Mouse (Mus musculus) spleen, adult 2 months (tissue): ENCODE measurements around the gene Lypd6b. TPM values are rescaled to one million over a fixed set of nuclear protein-coding genes. Genes with fewer than 3 reads are reported as not detected.

Source experiments
- DNase-seq, 2 experiments: peaks; one replicate each; pipeline versions ENCODE4 v3.0.0 to v3.0.0-alpha.2; 2012 to 2021; ENCODE audit warnings: low spot score in 2 of 2, low read depth in 1 of 2
- H3K27ac ChIP-seq: fragments of 200-500 bp; 2 replicates; pipeline ENCODE4 v1.5.1; 2012; ENCODE audit warnings: low read length, inconsistent platforms; ENCODE audit not compliant: insufficient read depth
- H3K27me3 ChIP-seq: fragments of 200-500 bp; 2 replicates; pipeline ENCODE4 v1.6.1; 2012; ENCODE audit warnings: mild to moderate bottlenecking, moderate library complexity, low read length, inconsistent platforms; ENCODE audit not compliant: control insufficient read depth, insufficient read depth
- H3K36me3 ChIP-seq: fragments of 200-500 bp; 2 replicates; pipeline ENCODE4 v1.6.1; 2012; ENCODE audit warnings: mild to moderate bottlenecking, low read length, inconsistent platforms; ENCODE audit not compliant: control insufficient read depth, insufficient read depth
- H3K4me1 ChIP-seq: fragments of 200-500 bp; 2 replicates; pipeline ENCODE4 v1.6.1; 2011; ENCODE audit warnings: inconsistent platforms; ENCODE audit not compliant: control insufficient read depth, insufficient read depth, insufficient read length
- H3K4me3 ChIP-seq: fragments of 200-500 bp; 2 replicates; pipeline ENCODE4 v1.5.1; 2011; ENCODE audit warnings: mild to moderate bottlenecking, inconsistent platforms; ENCODE audit not compliant: insufficient read depth, insufficient read length; ENCODE audit errors: extremely low read depth
- CTCF ChIP-seq: fragments of 200-500 bp; IDR thresholded peaks from 2 replicates; pipeline ENCODE4 v1.5.1; 2011; ENCODE audit warnings: mild to moderate bottlenecking, inconsistent platforms; ENCODE audit not compliant: insufficient read depth, insufficient read length, insufficient replicate concordance; ENCODE audit errors: extremely low read depth
- POLR2A ChIP-seq: fragments of 200-500 bp; IDR thresholded peaks from 2 replicates; pipeline ENCODE4 v1.6.1; 2011; ENCODE audit warnings: low read depth, low read length, inconsistent platforms
- WGBS: fragments of 180-500 bp; shearing (Covaris S2); methylation state at CpG from one replicate; pipeline ENCODE4 v1.1.7; 2018; 5-methylcytosine and 5-hydroxymethylcytosine counted together
- polyA plus RNA-seq: library from polyadenylated mRNA; depleted of rRNA; stranded (reverse); fragments of >200 nt; gene quantifications from 2 replicates; pipeline ENCODE4 v1.2.3, GENCODE M21; 2012

The Lypd6b gene
- polyA plus RNA-seq, 1 experiment, result 0.51 TPM

DNA sequence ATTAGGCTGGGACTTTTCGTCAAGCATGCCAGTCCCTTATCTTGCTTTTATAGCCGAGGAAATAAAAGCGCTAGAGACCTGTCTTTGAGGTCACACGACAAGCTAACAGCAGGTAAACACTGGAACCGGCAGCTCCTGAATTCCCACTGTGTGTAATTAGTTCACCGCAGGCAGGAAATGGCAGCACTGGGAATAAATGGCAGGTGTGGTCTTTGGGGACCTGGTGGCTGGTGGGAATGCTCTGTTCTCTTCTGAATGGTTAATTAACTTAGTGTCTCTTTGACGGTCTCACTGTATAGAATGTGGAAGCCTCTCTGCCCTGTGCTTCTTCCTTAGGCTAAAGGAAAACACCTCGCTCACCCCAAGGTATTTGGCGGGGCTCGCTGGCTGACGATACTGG, 23.9 kb downstream of the Lypd6b start:
- no peak for TF ChIP-seq CTCF
- TF ChIP-seq POLR2A, result no peak

DNA sequence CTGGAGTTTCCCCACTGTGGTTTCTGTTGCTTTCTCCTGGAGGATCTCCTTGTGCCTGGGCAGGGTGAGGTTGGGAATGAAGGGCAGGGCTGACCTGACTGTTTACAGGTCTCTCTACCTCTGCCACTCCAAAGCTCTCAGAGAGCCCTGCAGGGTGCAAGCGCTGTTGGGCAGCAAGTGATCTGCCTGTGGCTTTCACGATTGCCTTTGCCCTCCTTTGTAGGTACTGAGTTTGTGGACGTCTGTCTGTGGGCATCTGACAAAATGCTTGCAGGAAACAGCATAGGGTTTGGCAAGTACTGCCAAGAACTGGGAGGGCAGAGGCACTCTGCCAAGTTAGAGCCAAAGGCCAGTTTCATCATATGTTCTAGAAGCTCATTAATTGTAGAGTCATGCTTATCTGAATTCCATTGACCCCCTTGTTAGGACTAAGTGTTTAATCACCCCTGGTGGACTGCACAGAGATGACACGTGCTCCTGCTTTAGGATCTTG, 24.4 kb downstream of the Lypd6b start:
- Histone ChIP-seq H3K36me3 (no peaks in the 10 kb centered on the region), H3K27ac (no peak overlapping the region), H3K27me3 (no peaks in the 10 kb centered on the region), H3K4me1 (no peaks in the 10 kb centered on the region), H3K4me3 (no peak overlapping the region)
- DNase-seq, result no peak
- 18% methylated on average over 4 of the region's 4 CpGs for WGBS
- TF ChIP-seq CTCF, result no peak
- no peak for TF ChIP-seq POLR2A

More for the DNA sequence above, 23.9 kb downstream of the Lypd6b start:
- DNase-seq, result no peak
- 46% methylated on average over 11 of the region's 11 CpGs for WGBS
- Histone ChIP-seq H3K36me3 (no peaks in the 10 kb centered on the region), H3K27ac (no peak overlapping the region), H3K27me3 (no peaks in the 10 kb centered on the region), H3K4me3 (no peak overlapping the region), H3K4me1 (no peaks in the 10 kb centered on the region)

DNA sequence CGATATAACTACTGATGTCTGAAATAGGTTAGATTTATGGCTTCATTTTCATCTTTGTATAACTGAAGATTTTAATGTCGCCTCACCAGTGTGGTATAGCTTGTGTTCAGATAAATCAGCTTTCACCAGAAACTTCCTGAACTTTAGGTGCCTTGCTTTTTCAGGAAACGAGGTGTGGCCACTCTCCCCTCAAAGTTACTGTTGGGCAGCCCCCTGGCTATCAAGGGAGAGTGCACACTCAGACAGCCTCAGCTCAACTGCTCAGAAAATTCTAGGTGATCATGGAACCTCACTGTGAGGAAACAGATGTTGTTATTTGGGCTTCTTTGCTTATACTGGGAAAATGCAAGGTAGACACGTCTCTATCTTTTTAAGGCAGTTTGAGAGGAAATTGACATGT, 25.7 kb downstream of the Lypd6b start:
- Histone ChIP-seq H3K36me3 (no peaks in the 10 kb centered on the region), H3K4me1 (no peaks in the 10 kb centered on the region), H3K27ac (no peak overlapping the region), H3K27me3 (no peaks in the 10 kb centered on the region), H3K4me3 (no peak overlapping the region)
- no peak for DNase-seq
- TF ChIP-seq POLR2A, result no peak
- TF ChIP-seq CTCF, result no peak
- WGBS, result 26% methylated on average over 4 of the region's 4 CpGs

DNA sequence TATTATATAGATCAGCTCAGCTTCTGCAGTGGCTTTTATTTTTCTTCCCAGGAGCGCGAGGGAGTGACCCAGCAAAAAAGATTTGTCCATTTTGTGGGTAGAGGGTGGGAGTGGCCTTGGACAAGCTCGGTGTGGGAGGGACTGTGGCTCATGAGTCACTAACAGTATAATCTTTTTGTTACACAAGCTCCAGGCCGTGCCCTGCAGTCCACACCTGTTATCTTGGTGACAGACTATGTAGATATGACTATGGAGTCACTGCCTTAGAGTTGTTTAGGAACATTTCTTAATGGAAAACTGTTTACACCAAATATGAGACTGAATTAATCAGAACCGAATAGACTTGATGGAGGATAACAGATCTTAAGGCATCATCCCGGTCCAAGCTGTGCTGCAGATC, 26.5 kb downstream of the Lypd6b start:
- H3K27ac ChIP-seq, result no peak overlapping the region
- no peaks in the 10 kb centered on the region for H3K27me3 ChIP-seq
- WGBS, result 36% methylated on average over 6 of the region's 6 CpGs
- no peaks in the 10 kb centered on the region for H3K36me3 ChIP-seq
- no peak for TF ChIP-seq POLR2A
- no peak for TF ChIP-seq CTCF
- H3K4me1 ChIP-seq, result no peaks in the 10 kb centered on the region
- no peak for DNase-seq
- no peak overlapping the region for H3K4me3 ChIP-seq

DNA sequence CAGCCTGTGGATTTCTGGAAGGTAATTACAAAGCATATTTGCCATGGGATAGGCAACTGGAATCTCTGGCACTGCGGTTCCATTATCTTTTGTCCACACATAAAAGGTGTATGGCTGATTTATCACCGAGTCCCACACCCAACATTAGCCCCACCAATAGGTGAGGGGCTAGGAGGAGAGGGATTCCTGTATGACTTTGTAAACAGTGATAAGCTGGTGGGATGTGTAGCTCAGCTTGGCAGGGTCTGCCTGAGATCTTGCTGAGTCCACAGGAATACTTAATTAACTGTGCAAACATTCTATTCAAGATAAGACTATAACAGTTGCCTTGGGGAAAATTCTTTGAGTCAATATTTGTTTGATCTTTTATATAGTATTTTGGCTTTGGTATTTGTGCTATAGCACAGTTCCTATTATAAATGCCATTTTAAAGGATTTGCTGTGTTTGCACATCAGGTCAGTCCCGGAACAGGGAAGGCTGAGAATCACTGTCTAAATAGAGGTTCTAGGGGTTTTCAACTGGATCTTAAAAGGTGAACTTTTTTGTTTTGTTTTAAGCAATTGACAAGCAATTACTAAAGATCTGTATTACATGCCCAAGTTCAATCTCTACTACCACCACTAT, 28.3 kb downstream of the Lypd6b start:
- no peak for DNase-seq
- Histone ChIP-seq H3K27ac (no peak overlapping the region), H3K4me1 (no peaks in the 10 kb centered on the region), H3K27me3 (no peaks in the 10 kb centered on the region), H3K36me3 (no peaks in the 10 kb centered on the region), H3K4me3 (no peak overlapping the region)
- 83% methylated on average over 3 of the region's 3 CpGs for WGBS
- TF ChIP-seq CTCF, result no peak

DNA sequence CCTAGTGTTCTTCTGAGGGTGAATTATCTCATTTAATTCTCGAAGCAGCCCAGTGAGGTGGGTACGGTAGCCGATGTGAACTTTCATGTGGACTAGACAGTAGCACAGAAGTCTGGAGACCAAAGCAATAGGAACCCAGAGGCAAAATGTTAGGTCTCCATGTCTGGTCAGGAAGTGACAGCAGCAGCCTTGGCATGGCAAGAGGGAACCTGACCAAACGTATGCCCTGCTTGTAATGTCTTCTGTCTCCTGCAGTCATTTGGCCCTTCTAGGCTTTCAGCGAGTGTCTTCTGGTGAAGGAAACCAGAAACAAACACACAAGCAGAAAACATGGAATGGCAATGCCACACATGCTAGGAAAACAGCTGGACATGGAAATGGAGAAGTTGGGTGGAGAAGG, 29.1 kb downstream of the Lypd6b start:
- no peak for DNase-seq
- Histone ChIP-seq H3K27ac (no peak overlapping the region), H3K4me3 (no peak overlapping the region), H3K36me3 (no peaks in the 10 kb centered on the region), H3K4me1 (no peaks in the 10 kb centered on the region), H3K27me3 (no peaks in the 10 kb centered on the region)
- 89% methylated on average over 5 of the region's 5 CpGs for WGBS
- TF ChIP-seq CTCF, result no peak
- no peak for TF ChIP-seq POLR2A

DNA sequence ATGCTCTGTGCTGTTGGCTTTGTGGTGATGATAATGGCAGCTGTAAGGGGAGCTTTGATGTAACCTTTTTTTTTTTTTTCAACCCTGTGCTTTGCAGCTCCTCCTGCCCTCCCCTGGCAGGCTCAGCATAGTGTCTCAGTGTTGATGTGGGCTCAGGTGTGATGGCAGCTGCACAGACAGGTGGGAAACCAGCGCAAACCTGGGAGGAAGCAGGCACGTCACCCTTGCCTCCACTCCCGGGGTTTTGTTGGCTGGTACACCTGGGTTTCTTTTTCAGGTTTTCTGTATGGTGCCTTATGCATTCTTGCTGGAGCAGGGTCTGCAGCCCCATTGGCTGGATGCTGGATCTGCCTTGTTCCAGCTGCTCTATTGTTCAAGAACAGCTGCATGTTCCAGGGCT, 29.7 kb downstream of the Lypd6b start:
- H3K27ac ChIP-seq, result no peak overlapping the region
- no peaks in the 10 kb centered on the region for H3K4me1 ChIP-seq
- WGBS, result 84% methylated on average over 3 of the region's 3 CpGs
- DNase-seq, result no peak
- TF ChIP-seq POLR2A (no peak), CTCF (no peak)
- no peak overlapping the region for H3K4me3 ChIP-seq
- H3K27me3 ChIP-seq, result no peaks in the 10 kb centered on the region
- no peaks in the 10 kb centered on the region for H3K36me3 ChIP-seq
